Mouse (Mus musculus) lung, adult 2 months (tissue): ENCODE measurements around the gene Ralgapb.

ENCODE experiments used
- CTCF ChIP-seq: fragments of 200-500 bp; IDR thresholded peaks from 2 replicates; pipeline ENCODE4 v1.5.1; 2011; ENCODE audit warnings: mild to moderate bottlenecking, low read length, control low read depth; ENCODE audit not compliant: insufficient read depth
- POLR2A ChIP-seq: fragments of 200-500 bp; IDR thresholded peaks from 2 replicates; pipeline ENCODE4 v1.6.1; 2011; ENCODE audit warnings: low read depth, mild to moderate bottlenecking, control low read depth, low read length, borderline replicate concordance; ENCODE audit errors: extremely low read depth

DNA sequence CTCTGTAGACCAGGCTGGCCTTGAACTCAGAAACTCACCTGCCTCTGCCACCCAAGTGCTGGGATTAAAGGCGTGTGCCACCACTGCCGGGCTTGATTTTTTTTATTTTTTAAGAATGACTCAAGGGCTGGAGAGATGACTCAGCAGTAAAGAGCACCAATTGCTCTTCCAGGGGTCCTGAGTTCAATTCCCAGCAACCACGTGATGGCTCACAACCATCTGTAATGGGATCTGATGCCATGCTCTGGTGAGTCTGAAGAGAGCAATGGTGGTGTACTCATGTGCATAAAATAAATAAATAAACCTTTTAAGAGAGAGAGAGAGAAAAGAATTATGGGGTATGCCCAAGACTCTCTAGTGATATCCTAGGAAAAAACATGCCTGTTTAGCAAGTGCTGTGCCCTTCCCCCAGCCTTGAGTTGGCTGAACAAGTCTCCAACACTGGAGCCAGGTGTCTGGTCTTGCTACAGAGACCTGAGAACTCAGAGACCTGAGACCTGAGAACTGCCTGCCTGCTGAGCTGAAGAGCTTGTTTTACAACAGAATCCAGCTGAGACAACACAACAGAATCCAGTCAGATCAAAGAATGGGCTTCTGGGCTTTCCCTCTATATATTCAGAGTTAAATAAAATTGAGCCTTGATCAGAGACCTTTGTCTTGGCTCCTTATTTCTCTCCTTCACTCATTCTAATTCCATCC lies 40.0 kb upstream of the Ralgapb start:
- TF ChIP-seq POLR2A (no peak), CTCF (no peak)
